Mouse (Mus musculus) cerebellum, adult 9-10 months (tissue): ENCODE measurements around the gene Unc119b.
"Not testable (repeated sequence)": the region's sequence is repeated elsewhere in the genome, so short reads cannot be mapped to it uniquely, and the experiment has no call there.

ENCODE experiments used
- DNase-seq: peaks from one replicate; pipeline ENCODE4 v3.0.0; 2022

The Unc119b gene

DNA sequence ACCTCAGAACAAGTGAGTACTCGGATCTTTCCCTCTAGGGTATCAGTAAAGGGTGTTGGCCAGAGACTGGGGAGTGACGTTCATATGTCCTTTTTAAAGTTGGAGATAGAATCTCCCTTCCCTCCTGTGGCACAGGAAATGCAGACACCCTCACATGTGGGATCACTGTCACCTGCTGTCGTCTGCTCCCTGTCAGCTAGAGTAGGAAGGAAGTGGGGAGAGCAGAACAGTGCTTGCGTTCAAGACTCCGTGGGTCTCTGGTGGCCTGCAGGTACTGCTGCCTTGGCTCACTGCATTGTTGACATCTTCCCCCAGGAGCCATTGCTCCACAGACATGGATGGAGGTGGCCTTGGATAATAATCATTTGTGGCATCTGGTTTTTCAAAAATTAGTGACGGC is 51.3 kb downstream of the Unc119b start:
- no peak for DNase-seq

DNA sequence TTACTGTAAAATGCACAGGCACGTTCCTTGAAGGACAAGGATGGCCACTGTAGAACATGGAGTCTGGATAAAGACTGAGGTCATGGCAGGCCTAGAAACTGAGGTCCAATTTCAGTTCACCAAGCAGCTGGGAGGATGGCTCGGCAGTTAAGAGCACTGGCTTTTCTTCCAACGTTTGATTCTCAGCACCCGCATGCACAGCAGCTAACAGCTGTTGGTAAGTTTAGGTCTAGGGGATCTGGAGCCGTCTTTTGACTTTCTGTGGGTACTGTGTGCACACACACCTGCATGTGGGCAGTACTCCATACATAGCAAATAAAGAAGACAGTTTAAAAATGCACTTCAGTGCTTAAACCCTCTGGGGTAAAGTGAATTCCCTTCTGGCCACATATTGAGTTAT is 53.1 kb downstream of the Unc119b start:
- no peak for DNase-seq

DNA sequence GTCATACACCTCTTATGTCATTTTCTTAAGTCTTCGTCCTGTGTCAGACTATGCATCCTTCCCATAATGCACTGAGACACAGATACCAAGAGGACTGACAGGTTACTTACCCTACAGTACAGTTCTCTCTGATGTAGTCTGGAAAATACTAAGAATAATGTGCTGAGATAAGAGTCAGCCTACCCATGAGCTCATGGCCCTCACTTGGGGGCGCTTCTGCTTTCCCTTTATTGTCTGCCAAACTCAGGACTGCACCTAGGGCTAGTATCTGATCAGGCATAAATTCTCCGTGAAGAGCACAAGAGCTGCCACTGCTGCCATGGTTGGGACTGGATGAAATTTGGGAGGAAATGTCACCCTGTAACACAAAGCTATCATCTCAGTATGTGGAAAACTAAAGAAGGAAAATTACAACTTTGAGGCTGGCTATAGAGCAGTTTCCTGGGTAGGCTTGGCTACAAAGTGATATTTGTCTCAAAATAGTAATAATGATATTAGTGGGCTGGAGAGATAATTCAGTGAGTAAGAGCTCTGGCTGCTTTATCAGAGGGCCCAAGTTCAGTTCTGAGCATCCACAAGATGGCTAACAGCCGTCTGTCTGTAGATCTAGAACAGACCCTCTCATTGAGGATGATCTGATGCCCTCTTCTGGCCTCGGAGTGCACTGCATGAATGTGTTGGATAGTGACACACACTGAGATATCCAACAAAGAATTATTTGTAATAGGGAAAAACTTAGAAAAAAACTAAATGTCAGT is 58.5 kb downstream of the Unc119b start:
- DNase-seq = peak; percentile 72

DNA sequence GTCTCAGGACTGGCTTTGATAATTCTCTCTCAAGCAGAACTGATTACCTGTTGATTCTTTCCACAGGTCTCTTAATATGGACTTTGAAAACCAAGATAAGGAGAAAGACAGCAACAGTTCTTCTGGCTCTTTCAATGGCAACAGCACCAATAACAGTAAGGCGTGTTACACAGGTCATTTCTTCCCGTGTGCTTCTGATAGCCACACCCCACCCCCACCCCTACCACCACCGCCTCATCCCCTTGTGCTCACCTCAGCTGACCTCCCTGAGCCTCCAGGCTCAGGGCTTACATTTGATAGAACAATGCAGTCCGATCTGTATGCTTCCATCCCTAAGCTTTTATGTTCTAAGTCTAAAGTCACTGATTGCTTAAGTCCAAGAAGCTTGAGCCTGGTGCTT is 60.0 kb downstream of the Unc119b start:
- DNase-seq = no peak

DNA sequence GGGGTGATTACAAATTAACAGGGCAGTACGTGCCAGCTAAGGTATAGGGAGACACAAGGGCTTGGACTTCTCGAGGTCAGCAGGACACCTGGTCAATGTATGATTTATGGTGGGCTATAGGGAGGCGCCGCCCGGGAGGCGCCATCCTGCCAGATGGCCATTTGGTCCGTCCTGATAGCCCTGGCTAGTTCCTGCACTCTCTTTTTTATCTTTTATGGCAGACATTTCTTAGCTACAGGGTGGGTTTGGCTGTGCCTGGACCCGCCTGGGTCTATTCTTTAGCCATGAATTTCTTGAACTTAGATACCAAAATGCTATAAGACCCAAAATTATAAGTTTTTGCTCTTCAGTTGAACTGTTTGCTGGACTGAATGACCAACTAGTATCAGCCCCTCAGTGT is 61.5 kb downstream of the Unc119b start:
- not testable (repeated sequence) for DNase-seq
